Mouse (Mus musculus): ENCODE measurements at regions not wholly inside any gene's neighbourhood (a gene's known extent, or its start where the extent isn't known, plus 50 kb on each side); places are given as distances from the start of the nearest gene placed in this dataset.

DNA sequence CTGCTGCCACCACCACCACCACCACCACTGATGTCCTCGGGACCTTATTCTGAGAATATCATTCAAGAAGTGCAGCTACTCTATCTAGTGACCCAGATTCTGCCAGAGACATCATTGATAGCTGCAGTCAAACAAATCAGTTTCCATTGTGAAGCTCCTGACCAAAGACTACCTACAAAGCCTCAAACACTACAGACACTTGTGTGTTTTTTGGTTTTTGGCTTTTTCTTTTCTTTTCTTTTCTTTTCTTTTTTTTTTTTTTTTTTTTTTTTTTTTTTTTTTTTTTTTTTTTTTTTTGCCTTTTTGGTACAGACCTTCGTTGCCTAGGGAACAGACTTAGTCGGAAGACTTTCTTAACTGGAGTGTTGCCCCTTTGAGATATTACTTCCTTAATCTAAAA lies 87.4 kb upstream of the Tmem108 start:
- no peak for TF ChIP-seq CTCF (IDR thresholded peaks at IDR 0.05; ENCODE audit: control insufficient read depth, insufficient read depth, insufficient read length)
- no peak for TF ChIP-seq USF1 (IDR thresholded peaks at IDR 0.05; ENCODE audit: low read depth)
- no peak for TF ChIP-seq FOSL1 (IDR thresholded peaks at IDR 0.05; ENCODE audit: insufficient read depth, low read length, poor library complexity, severe bottlenecking)

Measured in C2C12 (cell line).